ENCODE assay signal across 15 mouse cellular contexts in the genomic region with DNA sequence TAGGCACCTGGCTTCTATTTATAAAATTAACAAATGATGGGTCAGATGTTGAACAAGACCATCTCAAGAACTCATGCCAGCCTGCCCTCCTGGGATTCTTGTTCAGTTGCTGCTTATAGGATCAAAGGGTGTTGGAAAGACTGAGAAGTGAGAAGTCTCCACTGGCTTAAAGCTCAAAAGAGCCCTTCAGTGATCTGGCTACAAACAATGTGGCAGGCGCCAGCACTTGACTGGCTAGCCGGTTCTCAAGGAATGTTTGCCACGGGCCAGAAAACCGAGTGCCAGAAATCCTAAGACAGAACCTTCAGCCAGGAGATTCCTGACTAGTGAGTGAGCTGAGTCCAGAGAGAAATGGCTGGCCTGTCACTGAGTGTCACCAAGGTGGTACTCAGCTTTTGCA.
DNase-seq lines count a peak whose midpoint lies in the region; ATAC-seq and TF ChIP-seq lines count a peak whose summit lies in the region.
"Had no signal": no experiment of that assay in that cellular context is flagged by ENCODE, and none has a peak within 500 bp of the region (broad histone marks: within the 10 kb centered on the region; RNA-seq: fewer than 3 reads in every experiment).

No protein-coding gene starts in this region.

- H3K36me3 ChIP-seq in liver, embryonic 12.5 days: no peaks in the 10 kb centered on the region
- no peaks in the 10 kb centered on the region for H3K36me3 ChIP-seq in hindbrain, embryonic 16.5 days (ENCODE audit: control insufficient read depth, insufficient read depth, low read length)
- H3K36me3 ChIP-seq: forebrain, embryonic 12.5 days; liver, embryonic 15.5 days had no signal

- H3K27ac ChIP-seq in gastrocnemius, adult 2 months: no peak overlapping the region
- no peak overlapping the region for H3K27ac ChIP-seq in liver, embryonic 12.5 days
- no peak overlapping the region for H3K27ac ChIP-seq in hindbrain, embryonic 16.5 days (ENCODE audit: low read depth, low read length)
- H3K27ac ChIP-seq: forebrain, embryonic 12.5 days; layer of hippocampus, adult 2 months; liver, embryonic 15.5 days had no signal

- H3K4me2 ChIP-seq in liver, embryonic 12.5 days: no peak overlapping the region
- H3K4me2 ChIP-seq in hindbrain, embryonic 16.5 days (ENCODE audit: low read length): no peak overlapping the region
- H3K4me2 ChIP-seq: forebrain, embryonic 12.5 days; liver, embryonic 15.5 days; midbrain, embryonic 11.5 days had no signal

- 55% methylated on average over 4 of the region's 4 CpGs for WGBS in liver, embryonic 12.5 days (ENCODE audit: insufficient replicate concordance)
- WGBS in hindbrain, embryonic 16.5 days: 66% methylated on average over 4 of the region's 4 CpGs

- H3K9me3 ChIP-seq in liver, embryonic 12.5 days (replicated peaks): no peaks in the 10 kb centered on the region
- no peaks in the 10 kb centered on the region for H3K9me3 ChIP-seq in hindbrain, embryonic 16.5 days (ENCODE audit: control insufficient read depth, low read length)
- H3K9me3 ChIP-seq: forebrain, embryonic 12.5 days; liver, embryonic 15.5 days had no signal

- no peaks in the 10 kb centered on the region for H3K27me3 ChIP-seq in liver, embryonic 12.5 days (replicated peaks)
- no peaks in the 10 kb centered on the region for H3K27me3 ChIP-seq in hindbrain, embryonic 16.5 days (replicated peaks; ENCODE audit: control insufficient read depth, insufficient read depth, low read length)
- H3K27me3 ChIP-seq: forebrain, embryonic 12.5 days; liver, embryonic 15.5 days had no signal

- H3K4me3 ChIP-seq in gastrocnemius, adult 2 months: no peak overlapping the region
- no peak overlapping the region for H3K4me3 ChIP-seq in liver, embryonic 12.5 days
- H3K4me3 ChIP-seq in hindbrain, embryonic 16.5 days (ENCODE audit: low read length): no peak overlapping the region
- H3K4me3 ChIP-seq: forebrain, embryonic 12.5 days; layer of hippocampus, adult 2 months; liver, embryonic 15.5 days had no signal

- H3K9ac ChIP-seq in liver, embryonic 12.5 days: no peak overlapping the region
- no peak overlapping the region for H3K9ac ChIP-seq in hindbrain, embryonic 16.5 days (ENCODE audit: low read depth, low read length)
- H3K9ac ChIP-seq: forebrain, embryonic 12.5 days; liver, embryonic 15.5 days had no signal

- intact Hi-C loops in gastrocnemius, adult 2 months (cut with DNase I): loop anchor here (10.0 kb wide), 1 partner anchor 311 kb away; no protein-coding TSS in a partner anchor
- intact Hi-C loops in heart, postnatal 36 days (cut with DNase I): no loop called here

- no peak for ATAC-seq in liver, embryonic 12.5 days
- ATAC-seq in hindbrain, embryonic 16.5 days: no peak
- ATAC-seq: inflammation-experienced regulatory T-cells, adult 6 months had no signal

- DNase-seq in cerebellum, postnatal 14 days: peak; percentile 23 to 26
- no peak for DNase-seq in cerebellum, postnatal 4 days (ENCODE audit: low spot score in 2 of 2)
- DNase-seq in 3134 (ENCODE audit: extremely low read depth, insufficient read length, low spot score): peak; percentile 49
- DNase-seq in gastrocnemius, adult 2 months: peak; percentile 71
- peak; percentile 21 to 24 for DNase-seq in heart, postnatal 36 days
- DNase-seq in cerebellum, postnatal 36 days: no peak
- DNase-seq: adrenal gland, adult 8-10 months; retina, postnatal 1 day had no signal

- no peaks in the 10 kb centered on the region for H3K4me1 ChIP-seq in liver, embryonic 12.5 days
- peaks cover 4% of the 10 kb centered on the region; the same call in 1 of the 2 replicates for H3K4me1 ChIP-seq in hindbrain, embryonic 16.5 days (ENCODE audit: control insufficient read depth, insufficient read depth, low read depth, low read length)

- TF ChIP-seq CTCF in gastrocnemius, adult 2 months (IDR thresholded peaks at IDR 0.05): no peak

Comparison
In these comparisons a context has a peak if more than half of its experiments do, and no peak if none do; other contexts are left out.
1. DNase-seq: peak in cerebellum, postnatal 14 days (2 of 2), 3134 (single experiment), gastrocnemius, adult 2 months (single experiment) and heart, postnatal 36 days (2 of 2); none in cerebellum, postnatal 4 days (0 of 2) and cerebellum, postnatal 36 days (0 of 2).